Mouse (Mus musculus) olfactory bulb, adult 2 months (tissue): ENCODE measurements around the gene Mgmt. TPM values are rescaled to one million over a fixed set of nuclear protein-coding genes. Genes with fewer than 3 reads are reported as not detected.

Experiments used
- H3K27ac ChIP-seq: fragments of 200-500 bp; 2 replicates; pipeline ENCODE4 v1.5.1; 2012; ENCODE audit warnings: low read depth, low read length; ENCODE audit not compliant: insufficient read depth
- H3K4me1 ChIP-seq: fragments of 200-500 bp; 2 replicates; pipeline ENCODE4 v1.6.1; 2012; ENCODE audit warnings: low read length; ENCODE audit not compliant: control insufficient read depth, insufficient read depth
- H3K4me3 ChIP-seq: fragments of 200-500 bp; 2 replicates; pipeline ENCODE4 v1.5.1; 2012; ENCODE audit warnings: mild to moderate bottlenecking, low read depth, low read length, moderate library complexity; ENCODE audit not compliant: insufficient read depth
- CTCF ChIP-seq: fragments of 200-500 bp; IDR thresholded peaks from 2 replicates; pipeline ENCODE4 v1.5.1; 2012; ENCODE audit warnings: low read depth, mild to moderate bottlenecking, low read length, moderate library complexity; ENCODE audit not compliant: insufficient read depth
- POLR2A ChIP-seq: fragments of 200-500 bp; IDR thresholded peaks from 2 replicates; pipeline ENCODE4 v1.6.1; 2012; ENCODE audit warnings: mild to moderate bottlenecking, low read depth, low read length, moderate library complexity; ENCODE audit not compliant: insufficient read depth
- WGBS: fragments of 180-500 bp; shearing (Covaris S2); methylation state at CpG from one replicate; pipeline ENCODE4 v1.1.7; 2018; 5-methylcytosine and 5-hydroxymethylcytosine counted together
- polyA plus RNA-seq: library from polyadenylated mRNA; stranded (reverse); fragments of >200 nt; gene quantifications from 2 replicates; pipeline ENCODE4 v1.2.4, GENCODE M21; 2012; ENCODE audit warnings: low replicate concordance; ENCODE audit not compliant: missing spikeins, insufficient read depth, insufficient read length

Gene Mgmt
- polyA plus RNA-seq, 1 experiment: not detected

GRCm38 (mm10) chr7:136852721-136853120 is 41.7 kb upstream of the Mgmt start:
- WGBS: 81% methylated on average over 4 of the region's 4 CpGs
- H3K4me1 ChIP-seq: no peaks in the 10 kb centered on the region
- no peak overlapping the region for H3K4me3 ChIP-seq
- no peak overlapping the region for H3K27ac ChIP-seq
- TF ChIP-seq POLR2A: no peak
- no peak for TF ChIP-seq CTCF

- H3K4me1 ChIP-seq: no peaks in the 10 kb centered on the region
- H3K27ac ChIP-seq: no peak overlapping the region
- no peak for TF ChIP-seq CTCF
- no peak for TF ChIP-seq POLR2A
- H3K4me3 ChIP-seq: no peak overlapping the region
- WGBS: 64% methylated on average over 7 of the region's 7 CpGs
These were observed 29.5 kb upstream of the Mgmt start for GRCm38 (mm10) chr7:136864677-136865463.

- TF ChIP-seq POLR2A (no peak), CTCF (no peak)
- Histone ChIP-seq H3K4me1 (no peaks in the 10 kb centered on the region), H3K4me3 (no peak overlapping the region), H3K27ac (no peak overlapping the region)
- 99% methylated on average over 4 of the region's 4 CpGs for WGBS
These were observed 28.5 kb upstream of the Mgmt start for GRCm38 (mm10) chr7:136865876-136866275.

- 92% methylated on average over 4 of the region's 4 CpGs for WGBS
- no peak for TF ChIP-seq POLR2A
- TF ChIP-seq CTCF: no peak
- Histone ChIP-seq H3K27ac (no peak overlapping the region), H3K4me1 (no peaks in the 10 kb centered on the region), H3K4me3 (no peak overlapping the region)
These were observed 27.9 kb upstream of the Mgmt start for GRCm38 (mm10) chr7:136866535-136866934.

GRCm38 (mm10) chr7:136871535-136871934 is 22.9 kb upstream of the Mgmt start:
- H3K4me1 ChIP-seq: peaks cover 6% of the 10 kb centered on the region
- H3K4me3 ChIP-seq: no peak overlapping the region
- no peak for TF ChIP-seq CTCF
- no peak for TF ChIP-seq POLR2A
- no peak overlapping the region for H3K27ac ChIP-seq
- 74% methylated on average over 11 of the region's 11 CpGs for WGBS

GRCm38 (mm10) chr7:136872059-136872458 is 22.4 kb upstream of the Mgmt start:
- no peak overlapping the region for H3K4me3 ChIP-seq
- peaks cover 6% of the 10 kb centered on the region for H3K4me1 ChIP-seq
- 14% methylated on average over 8 of the region's 8 CpGs for WGBS
- no peak overlapping the region for H3K27ac ChIP-seq
- TF ChIP-seq POLR2A (no peak), CTCF (no peak)

- H3K4me3 ChIP-seq: no peak overlapping the region
- TF ChIP-seq CTCF (no peak), POLR2A (no peak)
- H3K27ac ChIP-seq: no peak overlapping the region
- peaks cover 6% of the 10 kb centered on the region for H3K4me1 ChIP-seq
- 55% methylated on average over 1 of the region's 1 CpGs for WGBS
These were observed 20.0 kb upstream of the Mgmt start for GRCm38 (mm10) chr7:136874396-136874795.

- TF ChIP-seq CTCF (no peak), POLR2A (no peak)
- 96% methylated on average over 4 of the region's 4 CpGs for WGBS
- Histone ChIP-seq H3K4me1 (no peaks in the 10 kb centered on the region), H3K4me3 (no peak overlapping the region), H3K27ac (no peak overlapping the region)
These were observed 14.0 kb upstream of the Mgmt start for GRCm38 (mm10) chr7:136880386-136880785.

GRCm38 (mm10) chr7:136888161-136888560 is 6.3 kb upstream of the Mgmt start:
- H3K4me3 ChIP-seq: no peak overlapping the region
- WGBS: 88% methylated on average over 6 of the region's 6 CpGs
- H3K4me1 ChIP-seq: no peaks in the 10 kb centered on the region
- no peak overlapping the region for H3K27ac ChIP-seq
- TF ChIP-seq POLR2A (no peak), CTCF (no peak)

- Histone ChIP-seq H3K4me1 (peaks cover 4% of the 10 kb centered on the region), H3K4me3 (no peak overlapping the region), H3K27ac (no peak overlapping the region)
- 97% methylated on average over 1 of the region's 1 CpGs for WGBS
- no peak for TF ChIP-seq POLR2A
- TF ChIP-seq CTCF: no peak
These were observed 942 bp downstream of the Mgmt start for GRCm38 (mm10) chr7:136895356-136895755.
